Mouse (Mus musculus): ENCODE results near the gene Siae. TPM values are rescaled to one million over a fixed set of nuclear protein-coding genes. Genes with fewer than 3 reads are reported as not detected.
A peak's percentile ranks its signal among the peaks of the same experiment; 100 is the strongest.

Gene Siae
- polyA plus RNA-seq, 1 experiment, result 7.2 TPM

GRCm38 (mm10) chr9:37669115-37669514, 113.6 kb downstream of the Siae start, which contains the start of gene Panx3:
Gene Panx3, minus strand, starts transcription at chr9:37669235.
- 30% methylated on average over 6 of the region's 6 CpGs for WGBS
- no peaks in the 10 kb centered on the region for H3K4me1 ChIP-seq (ENCODE audit: control insufficient read depth, insufficient read depth, low read length)
- no peak within 1 kb of the TSS for H3K4me3 ChIP-seq (replicated peaks; ENCODE audit: control insufficient read depth, low read depth, low read length)
- TF ChIP-seq POLR2A (IDR thresholded peaks at IDR 0.05; ENCODE audit: borderline replicate concordance, control insufficient read depth, low read depth, low read length) (no peak), CTCF (IDR thresholded peaks at IDR 0.05; ENCODE audit: control insufficient read depth, insufficient read depth, low read length) (no peak)
- no peak within 1 kb of the TSS for H3K27ac ChIP-seq (ENCODE audit: control insufficient read depth, insufficient read depth, low read depth, low read length, poor library complexity)

GRCm38 (mm10) chr9:37669678-37670077, 114.2 kb downstream of the Siae start:
- WGBS, result 67% methylated on average over 4 of the region's 4 CpGs

GRCm38 (mm10) chr9:37670261-37670660, 114.8 kb downstream of the Siae start:
- TF ChIP-seq POLR2A (IDR thresholded peaks at IDR 0.05; ENCODE audit: borderline replicate concordance, control insufficient read depth, low read depth, low read length), result no peak
- no peak for TF ChIP-seq CTCF (IDR thresholded peaks at IDR 0.05; ENCODE audit: control insufficient read depth, insufficient read depth, low read length)
- WGBS, result 73% methylated on average over 3 of the region's 3 CpGs

More at GRCm38 (mm10) chr9:37669678-37670077, 114.2 kb downstream of the Siae start:
- Histone ChIP-seq H3K27ac (ENCODE audit: control insufficient read depth, insufficient read depth, low read depth, low read length, poor library complexity) (no peak overlapping the region), H3K4me3 (replicated peaks; ENCODE audit: control insufficient read depth, low read depth, low read length) (no peak overlapping the region), H3K4me1 (ENCODE audit: control insufficient read depth, insufficient read depth, low read length) (no peaks in the 10 kb centered on the region)
- TF ChIP-seq POLR2A (IDR thresholded peaks at IDR 0.05; ENCODE audit: borderline replicate concordance, control insufficient read depth, low read depth, low read length), result no peak
- no peak for TF ChIP-seq CTCF (IDR thresholded peaks at IDR 0.05; ENCODE audit: control insufficient read depth, insufficient read depth, low read length)

GRCm38 (mm10) chr9:37675287-37675686, 119.8 kb downstream of the Siae start:
- no peak overlapping the region for H3K27ac ChIP-seq (ENCODE audit: control insufficient read depth, insufficient read depth, low read depth, low read length, poor library complexity)
- no peaks in the 10 kb centered on the region for H3K4me1 ChIP-seq (ENCODE audit: control insufficient read depth, insufficient read depth, low read length)
- 84% methylated on average over 4 of the region's 4 CpGs for WGBS
- no peak overlapping the region for H3K4me3 ChIP-seq (replicated peaks; ENCODE audit: control insufficient read depth, low read depth, low read length)
- TF ChIP-seq POLR2A (IDR thresholded peaks at IDR 0.05; ENCODE audit: borderline replicate concordance, control insufficient read depth, low read depth, low read length) (no peak), CTCF (IDR thresholded peaks at IDR 0.05; ENCODE audit: control insufficient read depth, insufficient read depth, low read length) (no peak)

More at GRCm38 (mm10) chr9:37670261-37670660, 114.8 kb downstream of the Siae start:
- H3K27ac ChIP-seq (ENCODE audit: control insufficient read depth, insufficient read depth, low read depth, low read length, poor library complexity), result no peak overlapping the region
- no peak overlapping the region for H3K4me3 ChIP-seq (replicated peaks; ENCODE audit: control insufficient read depth, low read depth, low read length)
- H3K4me1 ChIP-seq (ENCODE audit: control insufficient read depth, insufficient read depth, low read length), result no peaks in the 10 kb centered on the region

GRCm38 (mm10) chr9:37681123-37681522, 125.6 kb downstream of the Siae start:
- Histone ChIP-seq H3K4me3 (replicated peaks; ENCODE audit: control insufficient read depth, low read depth, low read length) (no peak overlapping the region), H3K4me1 (ENCODE audit: control insufficient read depth, insufficient read depth, low read length) (no peaks in the 10 kb centered on the region), H3K27ac (ENCODE audit: control insufficient read depth, insufficient read depth, low read depth, low read length, poor library complexity) (no peak overlapping the region)
- 76% methylated on average over 1 of the region's 1 CpGs for WGBS
- no peak for TF ChIP-seq POLR2A (IDR thresholded peaks at IDR 0.05; ENCODE audit: borderline replicate concordance, control insufficient read depth, low read depth, low read length)

- Histone ChIP-seq H3K27ac (ENCODE audit: control insufficient read depth, insufficient read depth, low read depth, low read length, poor library complexity) (no peak overlapping the region), H3K4me1 (ENCODE audit: control insufficient read depth, insufficient read depth, low read length) (no peaks in the 10 kb centered on the region), H3K4me3 (replicated peaks; ENCODE audit: control insufficient read depth, low read depth, low read length) (no peak overlapping the region)
- 75% methylated on average over 3 of the region's 3 CpGs for WGBS
- TF ChIP-seq CTCF (IDR thresholded peaks at IDR 0.05; ENCODE audit: control insufficient read depth, insufficient read depth, low read length), result no peak
- no peak for TF ChIP-seq POLR2A (IDR thresholded peaks at IDR 0.05; ENCODE audit: borderline replicate concordance, control insufficient read depth, low read depth, low read length)
Observed at GRCm38 (mm10) chr9:37687288-37687940, 131.9 kb downstream of the Siae start.

- Histone ChIP-seq H3K4me3 (replicated peaks; ENCODE audit: control insufficient read depth, low read depth, low read length) (no peak overlapping the region), H3K27ac (ENCODE audit: control insufficient read depth, insufficient read depth, low read depth, low read length, poor library complexity) (no peak overlapping the region), H3K4me1 (ENCODE audit: control insufficient read depth, insufficient read depth, low read length) (no peaks in the 10 kb centered on the region)
- TF ChIP-seq CTCF (IDR thresholded peaks at IDR 0.05; ENCODE audit: control insufficient read depth, insufficient read depth, low read length) (no peak), POLR2A (IDR thresholded peaks at IDR 0.05; ENCODE audit: borderline replicate concordance, control insufficient read depth, low read depth, low read length) (no peak)
- WGBS, result 46% methylated on average over 3 of the region's 3 CpGs
Observed at GRCm38 (mm10) chr9:37687941-37688303, 132.4 kb downstream of the Siae start.

- H3K27ac ChIP-seq (ENCODE audit: control insufficient read depth, insufficient read depth, low read depth, low read length, poor library complexity), result no peak overlapping the region
- H3K4me3 ChIP-seq (replicated peaks; ENCODE audit: control insufficient read depth, low read depth, low read length), result no peak overlapping the region
- 65% methylated on average over 5 of the region's 5 CpGs for WGBS
- no peaks in the 10 kb centered on the region for H3K4me1 ChIP-seq (ENCODE audit: control insufficient read depth, insufficient read depth, low read length)
- TF ChIP-seq CTCF (IDR thresholded peaks at IDR 0.05; ENCODE audit: control insufficient read depth, insufficient read depth, low read length) (peak; percentile 38; the same call in 1 of the 2 replicates), POLR2A (IDR thresholded peaks at IDR 0.05; ENCODE audit: borderline replicate concordance, control insufficient read depth, low read depth, low read length) (no peak)
Observed at GRCm38 (mm10) chr9:37689970-37690686, 134.6 kb downstream of the Siae start.

Other genes with a start within 250 kb of the Siae start
- 1.8 and 3.1 TPM in 2 replicates for gene Ccdc15, start 207.3 kb upstream of the Siae start, polyA plus RNA-seq (2011; ENCODE audit: insufficient read depth, insufficient read length, low replicate concordance, missing spikeins)
- gene Hepacam, start 188.3 kb upstream of the Siae start, polyA plus RNA-seq (2011; ENCODE audit: insufficient read depth, insufficient read length, low replicate concordance, missing spikeins), result 0.67 TPM in 1 of 2 replicates, not detected in the other
- gene Robo4, start 153.8 kb upstream of the Siae start, polyA plus RNA-seq (2011; ENCODE audit: insufficient read depth, insufficient read length, low replicate concordance, missing spikeins), result 4.8 and 9.6 TPM in 2 replicates
- gene Robo3, start 122.5 kb upstream of the Siae start, polyA plus RNA-seq (2011; ENCODE audit: insufficient read depth, insufficient read length, low replicate concordance, missing spikeins), result 4.8 and 10.8 TPM in 2 replicates
- gene Msantd2, start 66.4 kb upstream of the Siae start, polyA plus RNA-seq (2011; ENCODE audit: insufficient read depth, insufficient read length, low replicate concordance, missing spikeins), result 11.2 and 29.1 TPM in 2 replicates
- gene Esam, start 27.6 kb upstream of the Siae start, polyA plus RNA-seq (2011; ENCODE audit: insufficient read depth, insufficient read length, low replicate concordance, missing spikeins), result 10.8 and 13.7 TPM in 2 replicates
- 4.0 and 12.2 TPM in 2 replicates for gene Vsig2, start 16.4 kb upstream of the Siae start, polyA plus RNA-seq (2011; ENCODE audit: insufficient read depth, insufficient read length, low replicate concordance, missing spikeins)
- gene Nrgn, start 2.8 kb upstream of the Siae start, polyA plus RNA-seq (2011; ENCODE audit: insufficient read depth, insufficient read length, low replicate concordance, missing spikeins), result 92.9 and 101 TPM in 2 replicates
- gene Spa17, start 58.0 kb downstream of the Siae start, polyA plus RNA-seq (2011; ENCODE audit: insufficient read depth, insufficient read length, low replicate concordance, missing spikeins), result 1.4 and 3.7 TPM in 2 replicates
- 17.4 and 49.2 TPM in 2 replicates for gene Tbrg1, start 101.6 kb downstream of the Siae start, polyA plus RNA-seq (2011; ENCODE audit: insufficient read depth, insufficient read length, low replicate concordance, missing spikeins)
- not detected in 2 replicates for gene Panx3, start 113.5 kb downstream of the Siae start, polyA plus RNA-seq (2011; ENCODE audit: insufficient read depth, insufficient read length, low replicate concordance, missing spikeins)
- 0.36 and 0.57 TPM in 2 replicates for gene Olfr160, start 160.6 kb downstream of the Siae start, polyA plus RNA-seq (2011; ENCODE audit: insufficient read depth, insufficient read length, low replicate concordance, missing spikeins)
- gene Olfr874, start 189.4 kb downstream of the Siae start, polyA plus RNA-seq (2011; ENCODE audit: insufficient read depth, insufficient read length, low replicate concordance, missing spikeins), result not detected in 2 replicates
- gene Olfr875, start 216.2 kb downstream of the Siae start, polyA plus RNA-seq (2011; ENCODE audit: insufficient read depth, insufficient read length, low replicate concordance, missing spikeins), result not detected in 2 replicates
- not detected in 2 replicates for gene Olfr876, start 247.3 kb downstream of the Siae start, polyA plus RNA-seq (2011; ENCODE audit: insufficient read depth, insufficient read length, low replicate concordance, missing spikeins)

All from bone marrow, adult 2 months (tissue).